Mouse (Mus musculus): ENCODE measurements around the gene Impdh1. TPM values are rescaled to one million over a fixed set of nuclear protein-coding genes. Genes with fewer than 3 reads are reported as not detected.

The Impdh1 gene
- polyA plus RNA-seq, 1 experiment from 2014 or later = 34.5 TPM

- 81% methylated on average over 9 of the region's 9 CpGs for WGBS
- H3K27ac ChIP-seq (ENCODE audit: low read depth, low read length) = no peak overlapping the region
- H3K9me3 ChIP-seq (replicated peaks; ENCODE audit: control insufficient read depth, low read length) = no peaks in the 10 kb centered on the region
- ATAC-seq = no peak
- DNase-seq (ENCODE audit: low spot score) = no peak
- peaks cover 6% of the 10 kb centered on the region; the same call in 1 of the 2 replicates for H3K27me3 ChIP-seq (replicated peaks; ENCODE audit: control insufficient read depth, insufficient read depth, low read length)
- no peak overlapping the region for H3K4me3 ChIP-seq (ENCODE audit: low read depth, low read length)
- no peak overlapping the region for H3K9ac ChIP-seq (ENCODE audit: low read length)
- peaks cover 12% of the 10 kb centered on the region for H3K36me3 ChIP-seq (ENCODE audit: control insufficient read depth, insufficient read depth, low read length)
- no peak overlapping the region for H3K4me2 ChIP-seq (ENCODE audit: low read length)
- H3K4me1 ChIP-seq (ENCODE audit: control insufficient read depth, insufficient read depth, low read length) = peaks cover 23% of the 10 kb centered on the region
Measured at GRCm38 (mm10) chr6:29210231-29210936, 5.8 kb downstream of the Impdh1 start.

GRCm38 (mm10) chr6:29208178-29208577 is 8.0 kb downstream of the Impdh1 start:
- ATAC-seq (no peak), DNase-seq (ENCODE audit: low spot score) (no peak)
- WGBS = 76% methylated on average over 5 of the region's 5 CpGs
- Histone ChIP-seq H3K4me3 (ENCODE audit: low read depth, low read length) (no peak overlapping the region), H3K27ac (ENCODE audit: low read depth, low read length) (no peak overlapping the region), H3K9ac (ENCODE audit: low read length) (no peak overlapping the region), H3K9me3 (replicated peaks; ENCODE audit: control insufficient read depth, low read length) (no peaks in the 10 kb centered on the region), H3K36me3 (ENCODE audit: control insufficient read depth, insufficient read depth, low read length) (peaks cover 26% of the 10 kb centered on the region), H3K27me3 (replicated peaks; ENCODE audit: control insufficient read depth, insufficient read depth, low read length) (no peaks in the 10 kb centered on the region), H3K4me1 (ENCODE audit: control insufficient read depth, insufficient read depth, low read length) (peaks cover 12% of the 10 kb centered on the region; the same call in 1 of the 2 replicates), H3K4me2 (ENCODE audit: low read length) (no peak overlapping the region)

GRCm38 (mm10) chr6:29207017-29207416 is 9.1 kb downstream of the Impdh1 start:
- H3K9me3 ChIP-seq (replicated peaks; ENCODE audit: control insufficient read depth, low read length) = no peaks in the 10 kb centered on the region
- H3K4me2 ChIP-seq (ENCODE audit: low read length) = no peak overlapping the region
- DNase-seq (ENCODE audit: low spot score) (no peak), ATAC-seq (no peak)
- H3K36me3 ChIP-seq (ENCODE audit: control insufficient read depth, insufficient read depth, low read length) = peaks cover 38% of the 10 kb centered on the region
- H3K4me3 ChIP-seq (ENCODE audit: low read depth, low read length) = no peak overlapping the region
- H3K4me1 ChIP-seq (ENCODE audit: control insufficient read depth, insufficient read depth, low read length) = peaks cover 7% of the 10 kb centered on the region; the same call in 1 of the 2 replicates
- no peak overlapping the region for H3K9ac ChIP-seq (ENCODE audit: low read length)
- WGBS = 88% methylated on average over 5 of the region's 5 CpGs
- H3K27ac ChIP-seq (ENCODE audit: low read depth, low read length) = no peak overlapping the region
- H3K27me3 ChIP-seq (replicated peaks; ENCODE audit: control insufficient read depth, insufficient read depth, low read length) = no peaks in the 10 kb centered on the region

- ATAC-seq (no peak), DNase-seq (ENCODE audit: low spot score) (no peak)
- peaks cover 41% of the 10 kb centered on the region for H3K36me3 ChIP-seq (ENCODE audit: control insufficient read depth, insufficient read depth, low read length)
- no peak overlapping the region for H3K4me3 ChIP-seq (ENCODE audit: low read depth, low read length)
- no peak overlapping the region for H3K27ac ChIP-seq (ENCODE audit: low read depth, low read length)
- no peaks in the 10 kb centered on the region for H3K27me3 ChIP-seq (replicated peaks; ENCODE audit: control insufficient read depth, insufficient read depth, low read length)
- H3K9me3 ChIP-seq (replicated peaks; ENCODE audit: control insufficient read depth, low read length) = no peaks in the 10 kb centered on the region
- H3K9ac ChIP-seq (ENCODE audit: low read length) = no peak overlapping the region
- H3K4me1 ChIP-seq (ENCODE audit: control insufficient read depth, insufficient read depth, low read length) = peaks cover 1% of the 10 kb centered on the region; the same call in 1 of the 2 replicates
- H3K4me2 ChIP-seq (ENCODE audit: low read length) = no peak overlapping the region
- WGBS = 93% methylated on average over 10 of the region's 10 CpGs
Measured at GRCm38 (mm10) chr6:29206006-29206405, 10.2 kb downstream of the Impdh1 start.

GRCm38 (mm10) chr6:29204932-29205614 is 11.1 kb downstream of the Impdh1 start:
- peak; percentile 77 for DNase-seq (ENCODE audit: low spot score)
- Histone ChIP-seq H3K9me3 (replicated peaks; ENCODE audit: control insufficient read depth, low read length) (no peaks in the 10 kb centered on the region), H3K4me1 (ENCODE audit: control insufficient read depth, insufficient read depth, low read length) (no peaks in the 10 kb centered on the region), H3K27me3 (replicated peaks; ENCODE audit: control insufficient read depth, insufficient read depth, low read length) (no peaks in the 10 kb centered on the region), H3K36me3 (ENCODE audit: control insufficient read depth, insufficient read depth, low read length) (peaks cover 48% of the 10 kb centered on the region), H3K27ac (ENCODE audit: low read depth, low read length) (no peak overlapping the region), H3K9ac (ENCODE audit: low read length) (no peak overlapping the region), H3K4me2 (ENCODE audit: low read length) (no peak overlapping the region), H3K4me3 (ENCODE audit: low read depth, low read length) (no peak overlapping the region)
- ATAC-seq = peak; percentile 30
- WGBS = 55% methylated on average over 15 of the region's 15 CpGs

- Histone ChIP-seq H3K27me3 (replicated peaks; ENCODE audit: control insufficient read depth, insufficient read depth, low read length) (0 out of 2 replicates have a peak, but pooled peaks cover 3% of the 10 kb centered on the region), H3K36me3 (ENCODE audit: control insufficient read depth, insufficient read depth, low read length) (peaks cover 46% of the 10 kb centered on the region), H3K9ac (ENCODE audit: low read length) (no peak overlapping the region), H3K9me3 (replicated peaks; ENCODE audit: control insufficient read depth, low read length) (no peaks in the 10 kb centered on the region), H3K4me2 (ENCODE audit: low read length) (no peak overlapping the region), H3K4me3 (ENCODE audit: low read depth, low read length) (no peak overlapping the region), H3K27ac (ENCODE audit: low read depth, low read length) (no peak overlapping the region), H3K4me1 (ENCODE audit: control insufficient read depth, insufficient read depth, low read length) (no peaks in the 10 kb centered on the region)
- no peak for ATAC-seq
- WGBS = 88% methylated on average over 6 of the region's 6 CpGs
- no peak for DNase-seq (ENCODE audit: low spot score)
Measured at GRCm38 (mm10) chr6:29203861-29204585, 12.1 kb downstream of the Impdh1 start.

- no peak overlapping the region for H3K27ac ChIP-seq (ENCODE audit: low read depth, low read length)
- no peak for DNase-seq (ENCODE audit: low spot score)
- 91% methylated on average over 13 of the region's 13 CpGs for WGBS
- no peaks in the 10 kb centered on the region for H3K9me3 ChIP-seq (replicated peaks; ENCODE audit: control insufficient read depth, low read length)
- ATAC-seq = no peak
- H3K27me3 ChIP-seq (replicated peaks; ENCODE audit: control insufficient read depth, insufficient read depth, low read length) = 0 out of 2 replicates have a peak, but pooled peaks cover 4% of the 10 kb centered on the region
- no peak overlapping the region for H3K9ac ChIP-seq (ENCODE audit: low read length)
- no peak overlapping the region for H3K4me3 ChIP-seq (ENCODE audit: low read depth, low read length)
- peaks cover 46% of the 10 kb centered on the region for H3K36me3 ChIP-seq (ENCODE audit: control insufficient read depth, insufficient read depth, low read length)
- H3K4me1 ChIP-seq (ENCODE audit: control insufficient read depth, insufficient read depth, low read length) = peaks cover 3% of the 10 kb centered on the region; the same call in 1 of the 2 replicates
- no peak overlapping the region for H3K4me2 ChIP-seq (ENCODE audit: low read length)
Measured at GRCm38 (mm10) chr6:29203096-29203495, 13.1 kb downstream of the Impdh1 start.

GRCm38 (mm10) chr6:29201988-29202387 is 14.2 kb downstream of the Impdh1 start:
- Histone ChIP-seq H3K36me3 (ENCODE audit: control insufficient read depth, insufficient read depth, low read length) (peaks cover 44% of the 10 kb centered on the region), H3K27me3 (replicated peaks; ENCODE audit: control insufficient read depth, insufficient read depth, low read length) (0 out of 2 replicates have a peak, but pooled peaks cover 4% of the 10 kb centered on the region), H3K4me1 (ENCODE audit: control insufficient read depth, insufficient read depth, low read length) (peaks cover 3% of the 10 kb centered on the region; the same call in 1 of the 2 replicates), H3K9me3 (replicated peaks; ENCODE audit: control insufficient read depth, low read length) (no peaks in the 10 kb centered on the region), H3K27ac (ENCODE audit: low read depth, low read length) (no peak overlapping the region), H3K4me2 (ENCODE audit: low read length) (no peak overlapping the region), H3K4me3 (ENCODE audit: low read depth, low read length) (no peak overlapping the region), H3K9ac (ENCODE audit: low read length) (no peak overlapping the region)
- DNase-seq (ENCODE audit: low spot score) = no peak
- no peak for ATAC-seq
- 90% methylated on average over 8 of the region's 8 CpGs for WGBS
